Mouse (Mus musculus) urinary bladder, adult 2 months (tissue): Measurements from ENCODE around the gene Ube2s. TPM values are rescaled to one million over a fixed set of nuclear protein-coding genes. Genes with fewer than 3 reads are reported as not detected.
A peak's percentile ranks its signal among the peaks of the same experiment; 100 is the strongest.
"Not testable (repeated sequence)": the region's sequence is repeated elsewhere in the genome, so short reads cannot be mapped to it uniquely, and the experiment has no call there.

Experiments used
- DNase-seq: peaks from one replicate; pipeline ENCODE4 v3.0.0; 2022; ENCODE audit warnings: low spot score
- polyA plus RNA-seq: library from polyadenylated mRNA; depleted of rRNA; stranded (reverse); fragments of >200 nt; gene quantifications from 2 replicates; pipeline ENCODE4 v1.2.3, GENCODE M21; 2012

The Ube2s gene
- polyA plus RNA-seq, 1 experiment, result 129 TPM

DNA sequence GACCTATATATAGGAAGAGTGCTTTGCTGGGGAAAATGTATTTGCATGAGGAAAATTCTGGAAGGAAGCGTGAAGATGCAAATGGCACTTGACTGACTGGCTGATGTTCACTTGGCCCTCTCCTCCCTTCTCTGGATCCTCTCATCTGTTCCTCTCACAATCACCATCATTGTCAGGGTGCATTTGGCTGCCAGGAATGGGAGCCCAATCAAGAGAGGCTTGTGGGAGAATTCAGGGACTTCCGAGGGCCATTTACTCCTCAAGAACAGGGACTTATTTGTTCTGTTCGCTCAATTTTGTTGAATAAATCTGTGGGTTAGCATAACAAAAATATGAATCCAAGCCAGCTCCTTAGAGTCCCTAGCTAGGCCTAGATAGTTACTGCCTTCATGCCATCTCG, 9.3 kb upstream of the Ube2s start:
- no peak for DNase-seq

- DNase-seq, result not testable (repeated sequence)
These were observed 8.5 kb upstream of the Ube2s start for GRCm38 (mm10) chr7:4820925-4821324.

DNA sequence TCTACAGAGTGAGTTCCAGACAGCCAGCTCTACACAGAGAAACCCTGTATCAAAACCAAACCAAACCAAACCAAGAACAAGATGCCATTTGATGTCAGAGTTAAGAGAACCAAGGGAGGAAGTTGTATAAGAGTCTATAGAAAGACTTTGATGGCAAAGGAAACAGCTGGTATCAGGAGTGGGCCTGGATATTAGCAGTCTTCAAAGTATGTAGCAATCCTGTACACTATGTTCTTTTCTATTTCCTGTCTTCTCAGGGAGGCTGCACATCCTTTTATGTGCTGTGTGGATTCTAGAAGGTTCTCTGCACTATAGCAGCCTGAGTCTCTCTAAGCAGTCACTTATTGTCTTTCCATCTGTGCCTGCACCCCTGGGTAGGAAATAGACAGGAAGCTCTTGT, 4.2 kb upstream of the Ube2s start:
- DNase-seq, result no peak

DNA sequence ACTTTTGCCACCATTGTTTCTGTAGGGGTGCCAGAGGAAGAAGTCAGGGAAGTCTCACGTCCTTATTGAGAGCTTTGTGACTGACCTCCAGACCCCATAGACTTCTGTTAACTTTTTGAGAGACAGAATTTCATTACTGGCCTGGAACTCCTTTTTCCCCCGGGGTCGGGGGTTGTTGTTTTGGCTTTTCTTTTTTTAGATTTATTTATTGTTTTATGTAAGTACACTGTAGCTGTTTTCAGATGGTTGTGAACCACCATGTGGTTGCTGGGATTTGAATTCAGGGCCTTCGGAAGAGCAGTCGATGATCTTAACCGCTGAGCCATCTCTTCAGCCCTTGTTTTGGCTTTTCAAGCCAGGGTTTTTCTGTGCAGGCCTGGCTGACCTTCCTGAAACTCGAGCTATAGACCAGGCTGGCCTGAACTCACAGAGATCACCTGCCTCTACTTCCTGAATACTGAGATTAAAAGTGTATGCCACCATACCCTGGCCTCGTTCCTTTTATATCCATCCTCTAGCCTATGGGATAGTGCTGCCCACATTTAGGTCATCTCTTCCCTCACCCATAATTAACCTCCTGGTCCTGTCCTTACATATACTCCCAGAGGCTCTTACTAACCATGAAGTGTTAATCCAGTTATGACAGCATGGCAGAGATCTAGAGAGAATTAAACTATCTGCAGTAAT, 858 bp upstream of the Ube2s start:
- DNase-seq, result no peak

DNA sequence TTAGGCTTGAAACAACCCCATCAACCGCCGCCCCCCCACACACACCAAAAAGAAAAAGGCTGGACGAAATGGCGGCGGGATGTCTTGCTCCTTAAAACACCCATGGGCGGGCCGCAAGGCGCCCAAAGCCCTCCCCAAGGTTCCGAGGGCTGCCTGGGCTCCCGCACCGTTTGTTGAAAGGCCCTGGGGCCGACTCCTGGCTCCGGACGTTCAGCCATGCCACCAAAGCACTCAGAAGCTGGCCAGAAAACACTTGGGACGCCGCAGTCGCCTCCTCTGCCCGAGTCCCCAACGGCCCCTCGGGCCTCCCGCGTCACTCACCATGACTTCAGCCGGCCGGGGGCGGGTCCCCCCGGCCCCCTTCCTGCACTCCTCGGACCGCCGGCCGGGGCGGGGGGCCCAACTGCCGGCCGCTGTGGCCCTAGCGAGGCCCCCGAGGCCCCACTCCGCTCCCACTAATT, 518 bp downstream of the Ube2s start:
- no peak for DNase-seq

DNA sequence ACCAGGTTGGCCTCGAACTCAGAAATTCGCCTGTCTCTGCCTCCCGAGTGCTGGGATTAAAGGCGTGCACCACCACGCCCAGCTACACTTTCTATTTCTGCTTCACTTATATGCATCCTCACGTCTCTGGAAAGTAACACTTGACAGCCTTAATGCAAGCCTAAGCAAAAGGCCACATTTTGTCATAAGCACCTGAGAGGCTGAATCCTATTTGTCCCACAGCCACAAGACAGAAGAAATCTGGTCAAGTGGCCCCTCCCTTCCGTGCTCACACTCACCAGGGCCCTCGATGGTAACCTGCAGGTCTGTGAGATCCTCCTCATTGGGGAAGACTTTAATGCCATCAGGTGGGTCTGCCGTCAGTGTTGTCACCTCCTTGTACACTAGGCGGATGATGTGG, 1.3 kb downstream of the Ube2s start:
- not testable (repeated sequence) for DNase-seq

GRCm38 (mm10) chr7:4806716-4807115, 5.7 kb downstream of the Ube2s start:
- no peak for DNase-seq

- no peak for DNase-seq
These were observed 10.1 kb downstream of the Ube2s start for GRCm38 (mm10) chr7:4802247-4802646.

DNA sequence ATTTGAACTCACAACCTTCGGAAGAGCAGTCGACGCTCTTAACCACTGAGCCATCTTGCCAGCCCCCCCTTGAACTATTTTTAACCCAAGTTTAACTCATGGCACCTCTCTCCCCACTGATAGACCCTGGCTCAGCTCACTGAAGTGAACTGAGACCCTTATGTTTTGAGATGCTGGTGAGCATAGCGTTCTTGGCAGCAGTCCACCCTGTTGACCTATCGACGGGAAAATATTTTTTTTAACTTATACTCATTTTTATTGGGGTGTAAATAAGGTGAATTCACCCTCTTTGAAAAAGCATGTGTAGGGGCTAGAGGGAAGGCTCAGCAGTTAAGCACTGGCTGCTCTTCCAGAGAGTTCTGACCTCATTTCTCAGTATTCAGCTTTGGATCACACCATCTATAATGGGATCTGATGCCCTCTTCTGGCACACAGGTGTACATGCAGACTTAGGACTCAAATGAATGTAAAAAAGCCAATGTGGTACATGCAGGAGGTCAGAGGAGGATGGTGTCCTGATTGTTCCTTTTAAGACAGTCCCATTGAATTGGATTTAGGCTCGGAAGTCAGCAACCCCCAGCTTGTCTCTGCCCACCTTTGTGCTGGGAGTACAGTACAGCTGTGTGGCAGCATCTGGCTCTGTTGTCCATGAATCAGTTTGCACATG, 16.5 kb downstream of the Ube2s start:
- no peak for DNase-seq

DNA sequence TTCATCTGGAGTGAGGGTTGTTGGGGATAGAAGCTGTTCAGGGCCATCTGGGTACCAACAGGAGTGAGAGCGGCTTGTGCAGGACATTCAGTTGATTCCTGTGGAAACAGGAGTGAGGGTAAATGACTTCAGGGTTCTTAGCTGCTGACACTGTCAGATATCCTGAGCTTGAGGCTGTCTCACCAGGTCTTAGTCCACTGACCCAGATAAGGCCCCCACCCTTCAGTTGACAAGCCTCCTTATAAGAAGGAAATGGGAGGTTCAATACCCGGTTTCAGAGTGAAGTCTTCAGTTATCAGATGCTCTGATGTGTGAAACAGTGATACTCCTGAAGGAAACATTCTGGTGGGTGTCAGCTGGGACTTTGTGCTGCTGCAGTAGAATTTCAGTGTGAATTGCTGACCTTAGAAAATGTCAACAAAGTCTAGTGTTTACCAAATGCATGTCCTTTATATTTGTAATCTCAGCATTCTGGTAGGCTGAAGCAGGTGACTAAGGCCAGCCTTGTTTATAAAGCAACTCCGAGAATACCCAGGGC, 17.7 kb downstream of the Ube2s start:
- DNase-seq, result no peak

DNA sequence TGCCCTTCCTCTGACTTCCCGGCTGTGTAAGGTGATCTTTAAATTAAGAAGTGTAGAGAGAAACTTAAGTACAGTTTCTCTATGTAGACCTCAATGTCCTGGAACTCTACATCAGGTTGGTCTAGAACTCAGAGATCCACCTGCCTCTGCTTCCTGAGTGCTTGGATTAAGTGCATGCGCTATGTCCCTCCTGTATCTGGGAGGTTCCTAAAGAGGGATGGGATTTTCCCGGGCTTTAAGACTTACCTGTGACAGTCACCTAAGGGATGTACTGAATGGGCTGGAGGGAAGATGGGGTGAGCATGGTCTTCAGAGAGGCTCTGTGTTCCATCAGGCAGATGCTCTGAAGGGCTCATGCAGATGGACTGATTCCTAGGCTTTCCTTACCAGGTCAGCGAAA, 18.7 kb downstream of the Ube2s start:
- DNase-seq, result no peak

DNA sequence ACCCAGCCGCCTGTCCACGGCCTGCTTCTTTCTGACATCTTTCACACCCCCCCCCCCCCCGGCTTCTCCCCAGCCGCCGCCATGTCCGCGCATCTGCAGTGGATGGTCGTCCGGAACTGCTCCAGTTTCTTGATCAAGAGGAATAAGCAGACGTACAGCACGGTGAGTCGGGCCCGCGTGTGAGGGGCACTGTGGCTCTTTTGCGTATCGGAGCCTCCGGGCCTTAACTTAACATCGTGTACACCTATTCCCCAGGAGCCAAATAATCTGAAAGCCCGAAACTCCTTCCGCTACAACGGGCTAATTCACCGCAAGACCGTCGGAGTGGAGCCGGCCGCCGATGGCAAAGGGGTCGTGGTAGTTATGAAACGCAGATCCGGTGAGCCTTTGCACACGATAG, 19.1 kb downstream of the Ube2s start:
- DNase-seq, result not testable (repeated sequence)

DNA sequence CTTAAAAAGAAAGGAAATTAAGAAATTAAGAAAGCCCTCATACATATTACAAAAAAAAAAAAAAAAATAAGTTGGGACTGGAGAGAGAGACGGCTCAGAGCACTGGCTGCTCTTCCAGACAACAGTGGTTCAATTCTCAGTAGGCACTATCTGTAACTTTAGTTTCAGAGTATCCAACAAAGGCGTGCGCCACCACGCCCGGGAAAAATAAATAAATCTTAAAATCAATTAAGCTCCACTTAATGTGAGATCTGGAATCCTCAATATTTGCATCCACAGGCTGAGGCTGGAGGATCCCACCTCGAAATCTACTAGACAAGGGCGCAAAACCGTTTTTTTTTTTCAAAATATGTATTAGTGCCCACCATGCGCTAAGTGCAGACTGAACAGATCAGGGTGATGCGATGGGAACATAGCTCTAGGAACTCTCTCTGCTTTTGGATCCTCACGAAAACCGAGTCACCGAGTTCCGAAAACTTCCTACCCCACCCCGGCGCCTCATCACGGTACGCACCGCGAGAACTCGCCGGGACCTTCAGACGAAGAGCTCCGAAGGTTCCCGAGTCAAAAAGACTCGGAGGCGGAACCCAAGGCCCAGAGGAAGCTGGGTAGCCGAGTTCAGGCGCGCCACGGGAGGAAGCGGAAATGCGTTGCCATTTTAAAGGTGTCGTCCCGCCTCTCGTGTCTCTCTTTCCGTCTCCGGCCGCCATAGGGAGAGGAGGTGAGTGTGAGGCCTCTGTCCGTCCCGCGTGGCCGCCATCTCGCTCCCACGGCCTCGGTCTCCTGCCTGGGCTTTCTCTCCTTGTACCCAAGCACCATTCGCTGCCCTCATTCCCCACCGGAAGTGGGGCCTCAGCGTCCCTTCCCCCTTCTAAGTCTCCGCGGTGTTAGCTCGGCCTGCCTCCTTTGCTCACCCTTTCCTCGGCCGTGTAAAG, 19.8 kb downstream of the Ube2s start, which contains the start of gene Rpl28:
Gene Rpl28, plus strand, starts transcription at position 597 of the 935 bp plus-strand sequence.
- peak; percentile 90 for DNase-seq

GRCm38 (mm10) chr7:4789436-4789935, 22.9 kb downstream of the Ube2s start, which contains the start of gene Tmem238:
Gene Tmem238, minus strand, starts transcription at chr7:4789656.
- DNase-seq, result no peak

- DNase-seq, result peak; percentile 79
These were observed 23.6 kb downstream of the Ube2s start for GRCm38 (mm10) chr7:4788499-4789435.

GRCm38 (mm10) chr7:4783667-4784268, 28.6 kb downstream of the Ube2s start:
- no peak for DNase-seq

DNA sequence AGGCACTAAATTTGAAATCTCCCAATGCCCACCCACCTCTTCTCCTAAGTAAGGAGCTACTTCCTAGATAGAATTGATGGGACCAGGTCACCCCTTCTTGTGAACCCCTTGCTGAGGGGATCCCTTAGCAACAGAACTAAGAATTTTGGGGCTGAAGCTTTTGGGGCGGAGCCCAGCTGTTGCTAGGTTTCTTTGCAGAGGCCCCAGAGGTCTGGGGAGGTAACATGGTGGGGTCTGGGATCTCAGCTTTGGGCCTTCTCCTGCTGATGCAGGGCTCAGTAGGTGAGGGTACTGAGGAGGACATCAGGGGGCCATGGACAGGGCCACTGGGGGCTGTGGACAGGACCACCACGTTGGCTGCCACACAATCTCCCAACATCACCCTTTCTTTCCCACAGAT, 29.6 kb downstream of the Ube2s start, which contains the start of the genes Il11 and Tmem190:
Gene Il11, minus strand, starts transcription at position 101 of the 400 bp plus-strand sequence.
Gene Tmem190, plus strand, starts transcription at position 179 of the 400 bp plus-strand sequence.
- DNase-seq, result no peak

GRCm38 (mm10) chr7:4782130-4782529, 30.3 kb downstream of the Ube2s start:
- no peak for DNase-seq

- no peak for DNase-seq
These were observed 32.5 kb downstream of the Ube2s start for GRCm38 (mm10) chr7:4779921-4780320.
